Comparison of ENCODE assay signal across 17 mouse cellular contexts in the genomic region with DNA sequence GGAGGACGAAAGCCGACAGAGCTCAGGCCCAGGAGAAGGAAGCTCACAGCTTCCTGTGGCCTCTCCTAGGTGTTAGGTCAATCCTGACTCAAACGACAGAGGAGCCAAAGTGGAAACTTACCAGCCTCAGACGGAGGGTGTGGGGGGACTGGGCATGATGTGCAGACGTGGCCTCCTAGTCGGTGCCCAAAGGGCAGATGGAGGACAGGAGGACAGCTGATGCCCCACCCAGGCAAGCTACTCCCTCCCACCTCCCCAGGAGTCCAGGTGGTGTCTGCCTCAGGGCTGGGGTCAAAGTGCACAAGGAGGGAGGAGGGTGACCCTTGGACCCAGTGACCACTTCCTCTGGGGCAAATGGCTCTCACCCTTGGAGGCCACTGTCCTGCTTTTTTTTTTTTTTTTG. TPM values are rescaled to one million over a fixed set of nuclear protein-coding genes. Genes with fewer than 3 reads are reported as not detected.
DNase-seq lines count a peak whose midpoint lies in the region; ATAC-seq lines count a peak whose summit lies in the region.
"Had no signal": no experiment of that assay in that cellular context is flagged by ENCODE, and none has a peak within 500 bp of the region (broad histone marks: within the 10 kb centered on the region; RNA-seq: fewer than 3 reads in every experiment).

No protein-coding gene starts in this region.

- DNase-seq in adrenal gland, adult 2 months, result peak; percentile 82
- DNase-seq in adrenal gland, postnatal 4 days (ENCODE audit: low spot score in 2 of 2), result no peak
- DNase-seq in kidney, adult 18-20 months, result peak; percentile 87
- peak; percentile 72 to 74 for DNase-seq in adrenal gland, postnatal 36 days
- peak; percentile 55 for DNase-seq in large intestine, adult 2 months (ENCODE audit: low read depth, low spot score)
- DNase-seq in right cerebral cortex, postnatal 10 days (ENCODE audit: low spot score in 2 of 2), result no peak
- DNase-seq: cerebellum, adult 9-10 months; gastrocnemius, postnatal 10 days; retina, postnatal 1 day had no signal

- peaks cover 24% of the 10 kb centered on the region for H3K4me1 ChIP-seq in kidney, embryonic 16.5 days (ENCODE audit: insufficient read depth, low read length)

- 32% methylated on average over 6 of the region's 6 CpGs for WGBS in kidney, embryonic 16.5 days
- 39% methylated on average over 6 of the region's 6 CpGs for WGBS in large intestine, adult 2 months

- H3K27ac ChIP-seq in kidney, embryonic 16.5 days (ENCODE audit: low read length), result no peak overlapping the region
- H3K27ac ChIP-seq: forebrain, embryonic 10.5 days; layer of hippocampus, adult 2 months had no signal

- no peaks in the 10 kb centered on the region for H3K9me3 ChIP-seq in kidney, embryonic 16.5 days (ENCODE audit: low read length)
- H3K9me3 ChIP-seq: forebrain, embryonic 10.5 days had no signal

- 0 out of 2 replicates have a peak, but pooled peaks cover 1% of the 10 kb centered on the region for H3K36me3 ChIP-seq in kidney, embryonic 16.5 days (ENCODE audit: insufficient read depth, low read length)
- H3K36me3 ChIP-seq: forebrain, embryonic 10.5 days had no signal

- no peaks in the 10 kb centered on the region for H3K27me3 ChIP-seq in kidney, embryonic 16.5 days (ENCODE audit: insufficient read depth, low read length)

- H3K4me3 ChIP-seq in kidney, embryonic 16.5 days (ENCODE audit: low read length), result no peak overlapping the region
- H3K4me3 ChIP-seq: forebrain, embryonic 10.5 days; layer of hippocampus, adult 2 months had no signal

- H3K9ac ChIP-seq in kidney, embryonic 16.5 days (replicated peaks; ENCODE audit: low read length), result no peak overlapping the region

- H3K4me2 ChIP-seq in kidney, embryonic 16.5 days (replicated peaks; ENCODE audit: low read depth, low read length), result no peak overlapping the region

- no peak; the same call in 1 of the 2 replicates for ATAC-seq in kidney, embryonic 16.5 days (ENCODE audit: low FRiP score, low TSS enrichment)
- no peak for ATAC-seq in frontal cortex, adult (ENCODE audit: low TSS enrichment)

RNA-seq across cellular contexts. Expression of a gene that starts 32.9 kb away (rescaled TPM):
- 10 to 100 TPM; 37.8 to 55.3 TPM for total RNA-seq in adrenal gland, adult 2 months (2021)
- 63.9 and 76.4 TPM in 2 replicates for polyA plus RNA-seq in adrenal gland, adult 2 months (2012; rRNA removed)
- 10 to 100 TPM; 57.4 to 67.8 TPM for total RNA-seq in adrenal gland, postnatal 4 days (2021)
- polyA plus RNA-seq in kidney, embryonic 16.5 days (2015; fragmentation: Nextera tagmentation; extraction: Ambion mirVana), result 9.3 and 10.5 TPM in 2 replicates
- total RNA-seq in adrenal gland, postnatal 36 days (2021), result 10 to 100 TPM; 49.9 to 58.3 TPM
- 9.1 and 11.6 TPM in 2 replicates for polyA plus RNA-seq in large intestine, adult 2 months (2012; rRNA removed)

RNA-seq across cellular contexts. Expression of a gene that starts 34.6 kb away (rescaled TPM):
- 10 to 100 TPM in 1 of 2 experiments, 1 to 10 TPM in 1; 9.0 to 23.0 TPM for total RNA-seq in adrenal gland, adult 2 months (2021)
- polyA plus RNA-seq in adrenal gland, adult 2 months (2012; rRNA removed), result 10.4 and 12.8 TPM in 2 replicates
- total RNA-seq in adrenal gland, postnatal 4 days (2021), result 10 to 100 TPM; 24.9 to 32.1 TPM
- polyA plus RNA-seq in kidney, embryonic 16.5 days (2015; fragmentation: Nextera tagmentation; extraction: Ambion mirVana), result 76.4 and 85.2 TPM in 2 replicates
- 10 to 100 TPM in 1 of 2 experiments, 1 to 10 TPM in 1; 9.5 to 12.9 TPM for total RNA-seq in adrenal gland, postnatal 36 days (2021)
- 68.0 and 133 TPM in 2 replicates for polyA plus RNA-seq in large intestine, adult 2 months (2012; rRNA removed)

RNA-seq across cellular contexts. Expression of a gene that starts 47.1 kb away (rescaled TPM):
- total RNA-seq in adrenal gland, adult 2 months (2021), result 1 to 10 TPM in 1 of 2 experiments, under 1 TPM in 1; 0.93 to 1.6 TPM
- 2.8 TPM in 2 replicates for polyA plus RNA-seq in adrenal gland, adult 2 months (2012; rRNA removed)
- total RNA-seq in adrenal gland, postnatal 4 days (2021), result 1 to 10 TPM; 3.7 to 3.8 TPM
- 4.3 and 5.4 TPM in 2 replicates for polyA plus RNA-seq in kidney, embryonic 16.5 days (2015; fragmentation: Nextera tagmentation; extraction: Ambion mirVana)
- total RNA-seq in adrenal gland, postnatal 36 days (2021), result 1 to 10 TPM in 1 of 2 experiments, under 1 TPM in 1; 0.79 to 1.3 TPM
- polyA plus RNA-seq in large intestine, adult 2 months (2012; rRNA removed), result 37.3 and 60.7 TPM in 2 replicates

RNA-seq across cellular contexts. Expression of a gene that starts 52.3 kb away (rescaled TPM):
- 10 to 100 TPM in 1 of 2 experiments, 1 to 10 TPM in 1; 9.2 to 14.2 TPM for total RNA-seq in adrenal gland, adult 2 months (2021)
- 4.3 and 5.7 TPM in 2 replicates for polyA plus RNA-seq in adrenal gland, adult 2 months (2012; rRNA removed)
- total RNA-seq in adrenal gland, postnatal 4 days (2021), result 1 to 10 TPM; 7.4 to 9.5 TPM
- 0.54 and 0.69 TPM in 2 replicates for polyA plus RNA-seq in kidney, embryonic 16.5 days (2015; fragmentation: Nextera tagmentation; extraction: Ambion mirVana)
- 1 to 10 TPM; 3.0 to 7.0 TPM for total RNA-seq in adrenal gland, postnatal 36 days (2021)
- 7.4 and 16.4 TPM in 2 replicates for polyA plus RNA-seq in large intestine, adult 2 months (2012; rRNA removed)
- polyA plus RNA-seq: embryonic facial prominence, embryonic 11.5 days; forebrain, embryonic 10.5 days; hindbrain, embryonic 11.5 days; neural tube, embryonic 11.5 days; thymus, postnatal 0 days had no signal

Comparison
In these comparisons a context has a peak if more than half of its experiments do, and no peak if none do; other contexts are left out.
1. DNase-seq: peak in adrenal gland, adult 2 months (single experiment), kidney, adult 18-20 months (single experiment), adrenal gland, postnatal 36 days (2 of 2) and large intestine, adult 2 months (single experiment); none in adrenal gland, postnatal 4 days (0 of 2) and right cerebral cortex, postnatal 10 days (0 of 2).